Mouse (Mus musculus) frontal cortex, postnatal 25 days (tissue): ENCODE results near the gene Myom1.

Experiments
- DNase-seq, 2 experiments: peaks; one replicate each; pipeline ENCODE4 v3.0.0; 2022; ENCODE audit warnings: low spot score in 2 of 2

Myom1 gene

GRCm38 (mm10) chr17:71056405-71056804 is 54.0 kb downstream of the Myom1 start:
- DNase-seq, result no peak

GRCm38 (mm10) chr17:71057758-71058157 is 55.3 kb downstream of the Myom1 start:
- DNase-seq, result no peak

- no peak for DNase-seq
Observed at GRCm38 (mm10) chr17:71059213-71059612, 56.8 kb downstream of the Myom1 start.

- no peak for DNase-seq
Observed at GRCm38 (mm10) chr17:71062049-71062560, 59.7 kb downstream of the Myom1 start.

- DNase-seq, result no peak
Observed at GRCm38 (mm10) chr17:71062870-71063602, 60.6 kb downstream of the Myom1 start.

- DNase-seq, result no peak
Observed at GRCm38 (mm10) chr17:71064463-71065014, 62.1 kb downstream of the Myom1 start.

- DNase-seq, result no peak
Observed at GRCm38 (mm10) chr17:71065127-71065526, 62.7 kb downstream of the Myom1 start.

- DNase-seq, result no peak
Observed at GRCm38 (mm10) chr17:71069176-71069575, 66.7 kb downstream of the Myom1 start.

GRCm38 (mm10) chr17:71071958-71072357 is 69.5 kb downstream of the Myom1 start:
- no peak for DNase-seq

- no peak for DNase-seq
Observed at GRCm38 (mm10) chr17:71074386-71074785, 72.0 kb downstream of the Myom1 start.

- DNase-seq, result no peak
Observed at GRCm38 (mm10) chr17:71081986-71082385, 79.6 kb downstream of the Myom1 start.

- DNase-seq, result no peak
Observed at GRCm38 (mm10) chr17:71086969-71087368, 84.5 kb downstream of the Myom1 start.

GRCm38 (mm10) chr17:71087396-71088153 is 85.1 kb downstream of the Myom1 start:
- no peak for DNase-seq

- no peak for DNase-seq
Observed at GRCm38 (mm10) chr17:71088154-71088521, 85.7 kb downstream of the Myom1 start.

- no peak for DNase-seq
Observed at GRCm38 (mm10) chr17:71088991-71089434, 86.6 kb downstream of the Myom1 start.

GRCm38 (mm10) chr17:71089781-71090480 is 87.5 kb downstream of the Myom1 start:
- no peak for DNase-seq

- no peak for DNase-seq
Observed at GRCm38 (mm10) chr17:71091024-71091423, 88.6 kb downstream of the Myom1 start.

- no peak for DNase-seq
Observed at GRCm38 (mm10) chr17:71092341-71092740, 89.9 kb downstream of the Myom1 start.

- no peak for DNase-seq
Observed at GRCm38 (mm10) chr17:71093793-71094192, 91.4 kb downstream of the Myom1 start.

- DNase-seq, result no peak
Observed at GRCm38 (mm10) chr17:71094438-71094837, 92.0 kb downstream of the Myom1 start.

GRCm38 (mm10) chr17:71096557-71097208 is 94.2 kb downstream of the Myom1 start:
- no peak for DNase-seq
